Mouse (Mus musculus) heart, adult 11 months (tissue): ENCODE results near the gene Cemip2.

Experiments used
- DNase-seq: peaks from one replicate; pipeline ENCODE4 v3.0.0; 2022

Cemip2 gene

GRCm38 (mm10) chr19:21866756-21867155 is 88.6 kb downstream of the Cemip2 start:
- DNase-seq: peak; percentile 66

- peak; percentile 86 for DNase-seq
Observed at GRCm38 (mm10) chr19:21868471-21868870, 90.3 kb downstream of the Cemip2 start.

GRCm38 (mm10) chr19:21882110-21882940 is 104.2 kb downstream of the Cemip2 start:
- DNase-seq: peak; percentile 99

- DNase-seq: peak; percentile 91
Observed at GRCm38 (mm10) chr19:21883053-21883452, 104.9 kb downstream of the Cemip2 start.

- peak; percentile 60 for DNase-seq
Observed at GRCm38 (mm10) chr19:21883922-21884321, 105.8 kb downstream of the Cemip2 start.

GRCm38 (mm10) chr19:21884385-21884784 is 106.2 kb downstream of the Cemip2 start:
- DNase-seq: peak; percentile 89

- DNase-seq: peak; percentile 87
Observed at GRCm38 (mm10) chr19:21886166-21886657, 108.1 kb downstream of the Cemip2 start.

GRCm38 (mm10) chr19:21890699-21891098 is 112.6 kb downstream of the Cemip2 start:
- peak; percentile 93 for DNase-seq

GRCm38 (mm10) chr19:21894792-21895191 is 116.7 kb downstream of the Cemip2 start:
- no peak for DNase-seq

- peak; percentile 94 for DNase-seq
Observed at GRCm38 (mm10) chr19:21895540-21895939, 117.4 kb downstream of the Cemip2 start.

GRCm38 (mm10) chr19:21897122-21897827 is 119.1 kb downstream of the Cemip2 start:
- DNase-seq: peak; percentile 98

- peak; percentile 84 for DNase-seq
Observed at GRCm38 (mm10) chr19:21898015-21898939, 120.1 kb downstream of the Cemip2 start.
